Comparison of ENCODE assay signal across 16 mouse cellular contexts in the genomic region with DNA sequence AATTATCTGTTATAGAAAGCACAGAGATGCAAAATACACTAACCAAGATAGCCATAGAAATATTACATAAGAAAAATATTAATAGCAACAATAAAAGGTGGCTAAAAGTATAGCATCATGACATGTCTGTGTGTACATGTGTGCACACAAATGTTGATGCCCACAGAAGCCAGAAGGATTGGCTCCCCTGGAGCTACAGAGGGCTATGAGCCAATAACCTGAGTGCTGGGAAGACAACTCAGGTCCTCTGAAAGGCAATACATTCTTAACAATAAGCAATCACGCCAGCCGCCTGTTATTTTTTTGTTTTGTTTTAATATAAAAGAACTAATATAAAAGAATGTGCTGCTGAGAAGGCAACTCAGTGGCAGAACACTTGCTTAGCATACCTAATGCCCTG. TPM values are rescaled to one million over a fixed set of nuclear protein-coding genes. Genes with fewer than 3 reads are reported as not detected.
DNase-seq lines count a peak whose midpoint lies in the region; TF ChIP-seq lines count a peak whose summit lies in the region.
"Had no signal": no experiment of that assay in that cellular context is flagged by ENCODE, and none has a peak within 500 bp of the region (broad histone marks: within the 10 kb centered on the region; RNA-seq: fewer than 3 reads in every experiment).

No protein-coding gene starts in this region.

- H3K36me3 ChIP-seq in heart, embryonic 10.5 days = peaks cover 4% of the 10 kb centered on the region; the same call in 1 of the 2 replicates
- H3K36me3 ChIP-seq in limb, embryonic 10.5 days = peaks cover 3% of the 10 kb centered on the region; the same call in 1 of the 2 replicates
- H3K36me3 ChIP-seq: embryonic facial prominence, embryonic 12.5 days; forebrain, embryonic 12.5 days; hindbrain, embryonic 12.5 days had no signal

- H3K27ac ChIP-seq in heart, embryonic 10.5 days = no peak overlapping the region
- no peak overlapping the region; the same call in 1 of the 2 replicates for H3K27ac ChIP-seq in cerebellum, adult 2 months (ENCODE audit: insufficient read depth, low read length)
- no peak overlapping the region for H3K27ac ChIP-seq in limb, embryonic 10.5 days
- H3K27ac ChIP-seq: forebrain, embryonic 12.5 days; heart, embryonic 13.5 days; hindbrain, embryonic 12.5 days had no signal

- DNase-seq in heart, adult 11 months = peak; percentile 24
- no peak for DNase-seq in heart, embryonic 10.5 days (ENCODE audit: low spot score)
- DNase-seq in cerebellum, adult 2 months = peak; percentile 53 to 60
- DNase-seq in cerebellum, postnatal 10 days = peak; percentile 67 to 77
- no peak for DNase-seq in limb, embryonic 10.5 days (ENCODE audit: low spot score)
- DNase-seq in heart, postnatal 10 days = no peak
- DNase-seq in embryo, embryonic 10 days (ENCODE audit: low spot score) = no peak
- DNase-seq: adrenal gland, adult 2 months; adrenal gland, postnatal 25 days; gastrocnemius, postnatal 14 days; heart, postnatal 4 days; kidney, adult 9 months had no signal

- H3K27me3 ChIP-seq in heart, embryonic 10.5 days (ENCODE audit: insufficient read depth, poor library complexity, severe bottlenecking) = no peaks in the 10 kb centered on the region
- H3K27me3 ChIP-seq in cerebellum, adult 2 months (ENCODE audit: control insufficient read depth, insufficient read depth, low read length) = no peaks in the 10 kb centered on the region
- H3K27me3 ChIP-seq in limb, embryonic 10.5 days (ENCODE audit: low read depth, poor library complexity, severe bottlenecking) = no peaks in the 10 kb centered on the region
- H3K27me3 ChIP-seq: embryonic facial prominence, embryonic 12.5 days; forebrain, embryonic 12.5 days; heart, embryonic 13.5 days; hindbrain, embryonic 12.5 days had no signal

- no peaks in the 10 kb centered on the region for H3K4me1 ChIP-seq in heart, embryonic 10.5 days
- peaks cover 16% of the 10 kb centered on the region for H3K4me1 ChIP-seq in cerebellum, adult 2 months (ENCODE audit: control insufficient read depth, insufficient read depth, low read length)
- H3K4me1 ChIP-seq in limb, embryonic 10.5 days = 0 out of 2 replicates have a peak, but pooled peaks cover 7% of the 10 kb centered on the region
- H3K4me1 ChIP-seq: heart, embryonic 13.5 days had no signal

- no peak overlapping the region for H3K4me3 ChIP-seq in heart, embryonic 10.5 days
- no peak overlapping the region for H3K4me3 ChIP-seq in cerebellum, adult 2 months (replicated peaks; ENCODE audit: insufficient read depth, low read depth, low read length)
- no peak overlapping the region for H3K4me3 ChIP-seq in limb, embryonic 10.5 days
- H3K4me3 ChIP-seq: embryonic facial prominence, embryonic 12.5 days; forebrain, embryonic 12.5 days; heart, embryonic 13.5 days; hindbrain, embryonic 12.5 days had no signal

- TF ChIP-seq POLR2A in cerebellum, adult 2 months (IDR thresholded peaks at IDR 0.05; ENCODE audit: borderline replicate concordance, insufficient read depth, low read length) = no peak

- intact Hi-C loops in heart, postnatal 10 days (cut with DNase I) = no loop called here

- no peaks in the 10 kb centered on the region for H3K9me3 ChIP-seq in heart, embryonic 10.5 days
- no peaks in the 10 kb centered on the region for H3K9me3 ChIP-seq in limb, embryonic 10.5 days (replicated peaks)
- H3K9me3 ChIP-seq: embryonic facial prominence, embryonic 12.5 days; forebrain, embryonic 12.5 days; heart, embryonic 13.5 days; hindbrain, embryonic 12.5 days had no signal

- 88% methylated on average over 2 of the region's 2 CpGs for WGBS in heart, embryonic 10.5 days
- 23% methylated on average over 2 of the region's 2 CpGs for WGBS in cerebellum, adult 2 months
- WGBS in limb, embryonic 10.5 days = 95% methylated on average over 2 of the region's 2 CpGs

- no peak for TF ChIP-seq CTCF in cerebellum, adult 2 months (IDR thresholded peaks at IDR 0.05; ENCODE audit: borderline replicate concordance, insufficient read depth, low read depth, low read length)

RNA-seq across cellular contexts. Expression of a gene that starts 44.7 kb away (rescaled TPM):
- polyA plus RNA-seq in heart, embryonic 10.5 days (2016; fragmentation: Nextera tagmentation; extraction: Ambion mirVana) = 17.6 and 22.5 TPM in 2 replicates
- polyA plus RNA-seq in cerebellum, adult 2 months (2012; rRNA removed) = 44.3 and 50.1 TPM in 2 replicates
- polyA plus RNA-seq in limb, embryonic 10.5 days (2016; fragmentation: Nextera tagmentation; extraction: Ambion mirVana) = 23.3 and 27.7 TPM in 2 replicates
- total RNA-seq in heart, postnatal 10 days (2021) = 10 to 100 TPM; 38.5 to 46.4 TPM

Comparison
In these comparisons a context has a peak if more than half of its experiments do, and no peak if none do; other contexts are left out.
1. DNase-seq: peak in heart, adult 11 months (single experiment), cerebellum, adult 2 months (2 of 2) and cerebellum, postnatal 10 days (2 of 2); none in heart, embryonic 10.5 days (single experiment), limb, embryonic 10.5 days (single experiment), heart, postnatal 10 days (0 of 2) and embryo, embryonic 10 days (single experiment).